Mouse (Mus musculus): ENCODE results near the gene Gm20773. TPM values are rescaled to one million over a fixed set of nuclear protein-coding genes. Genes with fewer than 3 reads are reported as not detected.
"Not testable (repeated sequence)": the region's sequence is repeated elsewhere in the genome, so short reads cannot be mapped to it uniquely, and the experiment has no call there.

Gene Gm20773
- not detected in 2 replicates for polyA plus RNA-seq (2015; fragmentation: Nextera tagmentation; extraction: Ambion mirVana)

DNA sequence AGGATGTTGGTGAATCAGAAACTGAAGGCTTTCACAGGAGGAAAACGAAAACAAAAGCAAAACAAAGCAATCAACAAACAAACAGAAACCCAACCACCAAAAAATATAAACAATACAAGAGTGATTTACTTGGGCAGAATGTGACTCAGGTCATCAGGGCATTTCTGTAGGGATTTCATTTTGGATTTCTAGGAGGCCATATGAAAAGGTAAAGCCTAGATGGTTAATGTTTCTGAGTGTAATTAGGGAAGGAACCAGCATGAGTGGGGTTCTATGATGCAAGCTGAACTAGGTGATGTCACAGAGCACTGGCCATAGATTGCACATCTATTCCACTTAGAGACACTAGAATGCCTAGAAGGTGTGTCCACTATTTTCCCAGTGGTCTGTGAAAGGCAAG, at the start of gene Gm20773:
Gm20773 (plus strand) TSS at position 301 of the 400 bp plus-strand sequence.
- H3K36me3 ChIP-seq; H3K4me2 ChIP-seq; H3K4me3 ChIP-seq (replicated peaks); H3K27ac ChIP-seq; H3K9ac ChIP-seq; H3K4me1 ChIP-seq; ATAC-seq (ENCODE audit: insufficient read depth, low FRiP score, low read depth); H3K9me3 ChIP-seq; H3K27me3 ChIP-seq (replicated peaks): not testable (repeated sequence)
- WGBS, result no CpG with 5 or more reads among the region's 1 CpGs

- H3K27me3 ChIP-seq (replicated peaks); H3K36me3 ChIP-seq; ATAC-seq (ENCODE audit: insufficient read depth, low FRiP score, low read depth); H3K4me1 ChIP-seq; H3K27ac ChIP-seq; H3K4me3 ChIP-seq (replicated peaks); H3K9ac ChIP-seq; H3K9me3 ChIP-seq; H3K4me2 ChIP-seq: not testable (repeated sequence)
- WGBS, result 75% methylated on average over 2 of the region's 3 CpGs
Observed at GRCm38 (mm10) chrY:13465479-13465878, 28.3 kb upstream of the Gm20773 start, which contains the start of gene Gm21866. Gm21866 (minus strand) TSS chrY:13465579.

Other genes starting within 250 kb of the Gm20773 start
- gene Gm21440, start 241.6 kb upstream of the Gm20773 start, polyA plus RNA-seq (2015; fragmentation: Nextera tagmentation; extraction: Ambion mirVana), result not detected in 2 replicates
- not detected in 2 replicates for gene Gm21454, start 241.6 kb upstream of the Gm20773 start, polyA plus RNA-seq (2015; fragmentation: Nextera tagmentation; extraction: Ambion mirVana)
- gene Gm21725, start 145.0 kb upstream of the Gm20773 start, polyA plus RNA-seq (2015; fragmentation: Nextera tagmentation; extraction: Ambion mirVana), result not detected in 2 replicates
- gene Gm21866, start 28.4 kb upstream of the Gm20773 start, polyA plus RNA-seq (2015; fragmentation: Nextera tagmentation; extraction: Ambion mirVana), result not detected in 2 replicates

Data from stomach, embryonic 15.5 days (tissue).